Mouse (Mus musculus) erythroblast, adult 5-6 weeks (primary cell): ENCODE results near the gene Rad9b. TPM values are rescaled to one million over a fixed set of nuclear protein-coding genes. Genes with fewer than 3 reads are reported as not detected.

Experiments
- ATAC-seq: replicated peaks from 2 replicates; pipeline ENCODE4 v1.8.0; 2016; ENCODE audit warnings: moderate number of reproducible peaks, mild to moderate bottlenecking, moderate TSS enrichment, inconsistent platforms; ENCODE audit not compliant: poor library complexity, low FRiP score, severe bottlenecking
- total RNA-seq, 2 experiments: library from RNA; stranded (forward) in 1 of 2; stranded (reverse) in 1 of 2; fragments of 150-400 nt in 1 of 2; fragments of 200-764, 138-1000 nt in 1 of 2; gene quantifications; 2 replicates each; pipeline versions ENCODE4 v1.2.3 to v1.2.4; 2015 to 2017; ENCODE audit warnings: low replicate concordance in 2 of 2

The Rad9b gene
- total RNA-seq, 2 experiments from 2014 or later: not detected

- no peak for ATAC-seq
These were observed 36.5 kb downstream of the Rad9b start for GRCm38 (mm10) chr5:122317329-122318045.

- peak; percentile 83 for ATAC-seq
These were observed 38.9 kb downstream of the Rad9b start for GRCm38 (mm10) chr5:122314966-122315667.

- no peak for ATAC-seq
These were observed 40.9 kb downstream of the Rad9b start for GRCm38 (mm10) chr5:122312942-122313684.

- no peak for ATAC-seq
These were observed 41.7 kb downstream of the Rad9b start for GRCm38 (mm10) chr5:122312346-122312745.

GRCm38 (mm10) chr5:122311692-122312091 is 42.3 kb downstream of the Rad9b start:
- ATAC-seq: no peak

GRCm38 (mm10) chr5:122310699-122311098 is 43.3 kb downstream of the Rad9b start:
- ATAC-seq: no peak

- ATAC-seq: no peak
These were observed 47.5 kb downstream of the Rad9b start for GRCm38 (mm10) chr5:122306536-122306935.

- no peak for ATAC-seq
These were observed 48.6 kb downstream of the Rad9b start for GRCm38 (mm10) chr5:122305472-122305871.

- ATAC-seq: no peak
These were observed 49.5 kb downstream of the Rad9b start for GRCm38 (mm10) chr5:122304541-122304940.

GRCm38 (mm10) chr5:122303937-122304336 is 50.1 kb downstream of the Rad9b start:
- ATAC-seq: no peak

- no peak for ATAC-seq
These were observed 51.0 kb downstream of the Rad9b start for GRCm38 (mm10) chr5:122302810-122303745.

GRCm38 (mm10) chr5:122300071-122300518 is 53.9 kb downstream of the Rad9b start:
- no peak for ATAC-seq

- ATAC-seq: no peak
These were observed 58.7 kb downstream of the Rad9b start for GRCm38 (mm10) chr5:122295113-122295935.

- ATAC-seq: no peak
These were observed 59.8 kb downstream of the Rad9b start for GRCm38 (mm10) chr5:122294219-122294735.

GRCm38 (mm10) chr5:122293131-122293530 is 60.9 kb downstream of the Rad9b start:
- no peak for ATAC-seq

GRCm38 (mm10) chr5:122291553-122292339 is 62.3 kb downstream of the Rad9b start:
- peak; percentile 15; the same call in 1 of the 2 replicates for ATAC-seq

GRCm38 (mm10) chr5:122291149-122291548 is 62.9 kb downstream of the Rad9b start:
- peak; percentile 83 for ATAC-seq
